Mouse (Mus musculus): ENCODE measurements around the gene Gm20388. TPM values are rescaled to one million over a fixed set of nuclear protein-coding genes. Genes with fewer than 3 reads are reported as not detected.

The Gm20388 gene
- total and polyA plus RNA-seq, 2 experiments from 2014 or later: 17.3 TPM; not detected in 1

DNA sequence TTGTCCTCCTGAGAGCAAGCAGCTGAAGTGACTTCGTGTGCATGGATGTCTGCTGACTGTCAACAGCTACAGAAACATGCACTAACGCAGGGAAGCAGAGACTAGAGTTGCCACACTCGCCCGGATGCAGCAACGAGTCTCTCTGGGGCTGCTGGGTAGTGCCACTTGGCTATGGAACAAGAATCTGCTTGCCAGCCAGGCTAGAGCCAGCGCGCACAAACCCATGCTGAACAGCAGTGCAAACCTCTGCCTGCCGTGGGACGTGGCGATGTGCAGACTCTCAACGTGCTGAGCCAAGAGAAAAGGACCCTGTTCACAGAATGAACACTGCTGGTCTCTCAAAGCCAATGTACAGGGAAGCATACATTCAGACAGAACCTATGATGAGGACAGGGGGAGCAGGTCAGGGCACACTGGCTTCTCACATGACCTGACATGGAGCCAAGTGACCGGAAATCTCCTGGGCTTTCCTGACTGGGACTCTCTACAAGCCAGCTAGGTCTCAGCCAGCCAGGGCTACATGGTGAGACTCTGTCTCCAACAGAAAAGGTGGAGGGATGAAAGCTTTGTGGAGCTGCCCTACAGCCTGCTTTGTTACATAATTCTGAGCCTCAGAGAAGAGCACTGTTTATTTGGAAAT, 1901.4 kb downstream of the Gm20388 start:
- no peaks in the 10 kb centered on the region for H3K27me3 ChIP-seq (ENCODE audit: control insufficient read depth, insufficient read depth, low read length)
- no peak overlapping the region for H3K4me3 ChIP-seq (ENCODE audit: low read depth, low read length)
- no peak overlapping the region for H3K4me2 ChIP-seq (ENCODE audit: low read depth, low read length)
- no peak overlapping the region for H3K27ac ChIP-seq (ENCODE audit: low read depth)
- no peak overlapping the region for H3K9ac ChIP-seq (replicated peaks; ENCODE audit: low read depth, low read length)
- no peak for DNase-seq (ENCODE audit: low spot score)
- TF ChIP-seq CTCF (IDR thresholded peaks at IDR 0.05; ENCODE audit: low read depth): no peak
- no peak for TF ChIP-seq EP300 (IDR thresholded peaks at IDR 0.05; ENCODE audit: low read depth)
- H3K36me3 ChIP-seq (replicated peaks; ENCODE audit: control insufficient read depth, insufficient read depth, low read length): peaks cover 11% of the 10 kb centered on the region; the same call in 1 of the 2 replicates
- 77% methylated on average over 12 of the region's 12 CpGs for WGBS
- peaks cover 6% of the 10 kb centered on the region; the same call in 1 of the 2 replicates for H3K4me1 ChIP-seq (ENCODE audit: control insufficient read depth, insufficient read depth)
- H3K9me3 ChIP-seq (replicated peaks; ENCODE audit: control insufficient read depth, low read length): no peaks in the 10 kb centered on the region
- no peak for ATAC-seq (ENCODE audit: insufficient read depth, low read depth)

DNA sequence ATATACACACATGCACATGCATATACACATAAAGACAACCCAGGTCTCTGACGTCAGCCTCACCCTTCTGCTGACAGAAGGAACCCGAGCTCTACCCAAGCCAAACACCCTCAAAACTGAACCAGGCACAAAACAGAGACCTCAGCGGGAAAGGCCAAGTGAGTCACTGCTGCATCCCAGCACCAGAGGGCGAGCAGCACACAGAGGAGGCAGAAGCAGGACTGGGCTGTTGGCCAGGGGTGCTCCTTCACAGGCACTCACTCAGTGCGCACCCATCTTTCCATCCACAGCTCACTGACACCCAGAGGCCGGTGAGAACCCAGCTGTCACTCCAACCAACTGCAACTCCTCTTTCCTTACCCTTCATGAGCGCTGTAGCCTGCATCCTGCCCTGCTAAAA, 1907.6 kb downstream of the Gm20388 start:
- no peak overlapping the region for H3K27ac ChIP-seq (ENCODE audit: low read depth)
- peaks cover 21% of the 10 kb centered on the region for H3K36me3 ChIP-seq (replicated peaks; ENCODE audit: control insufficient read depth, insufficient read depth, low read length)
- H3K4me1 ChIP-seq (ENCODE audit: control insufficient read depth, insufficient read depth): no peaks in the 10 kb centered on the region
- ATAC-seq (ENCODE audit: insufficient read depth, low read depth): no peak
- no peak for DNase-seq (ENCODE audit: low spot score)
- H3K4me3 ChIP-seq (ENCODE audit: low read depth, low read length): no peak overlapping the region
- no peak overlapping the region for H3K9ac ChIP-seq (replicated peaks; ENCODE audit: low read depth, low read length)
- 77% methylated on average over 7 of the region's 7 CpGs for WGBS
- no peak overlapping the region for H3K4me2 ChIP-seq (ENCODE audit: low read depth, low read length)
- TF ChIP-seq EP300 (IDR thresholded peaks at IDR 0.05; ENCODE audit: low read depth): no peak
- TF ChIP-seq CTCF (IDR thresholded peaks at IDR 0.05; ENCODE audit: low read depth): no peak
- no peaks in the 10 kb centered on the region for H3K27me3 ChIP-seq (ENCODE audit: control insufficient read depth, insufficient read depth, low read length)
- no peaks in the 10 kb centered on the region for H3K9me3 ChIP-seq (replicated peaks; ENCODE audit: control insufficient read depth, low read length)

DNA sequence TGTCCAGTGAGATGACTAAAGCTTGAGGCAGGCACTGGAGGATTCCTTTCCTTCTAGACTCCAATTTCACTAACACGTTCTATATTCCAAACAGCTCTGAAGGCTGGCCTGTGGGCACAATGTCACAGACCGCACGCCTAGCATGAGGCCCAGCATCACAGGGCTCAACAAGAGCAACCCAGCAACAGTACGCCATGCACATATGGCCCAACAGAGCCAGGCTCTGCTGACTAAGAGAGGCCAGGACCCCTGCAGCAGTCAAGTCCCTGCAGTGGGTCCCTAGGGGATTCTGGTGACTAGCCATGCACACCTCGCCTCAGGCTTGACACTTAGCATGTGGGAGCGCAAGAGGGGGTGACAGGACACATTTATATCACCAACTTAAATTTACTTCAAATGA, 1910.2 kb downstream of the Gm20388 start:
- Histone ChIP-seq H3K4me2 (ENCODE audit: low read depth, low read length) (no peak overlapping the region), H3K36me3 (replicated peaks; ENCODE audit: control insufficient read depth, insufficient read depth, low read length) (peaks cover 14% of the 10 kb centered on the region), H3K4me1 (ENCODE audit: control insufficient read depth, insufficient read depth) (no peaks in the 10 kb centered on the region), H3K27me3 (ENCODE audit: control insufficient read depth, insufficient read depth, low read length) (no peaks in the 10 kb centered on the region), H3K4me3 (ENCODE audit: low read depth, low read length) (no peak overlapping the region), H3K27ac (ENCODE audit: low read depth) (no peak overlapping the region), H3K9ac (replicated peaks; ENCODE audit: low read depth, low read length) (no peak overlapping the region), H3K9me3 (replicated peaks; ENCODE audit: control insufficient read depth, low read length) (no peaks in the 10 kb centered on the region)
- WGBS: 93% methylated on average over 6 of the region's 6 CpGs
- no peak for ATAC-seq (ENCODE audit: insufficient read depth, low read depth)
- DNase-seq (ENCODE audit: low spot score): no peak
- TF ChIP-seq CTCF (IDR thresholded peaks at IDR 0.05; ENCODE audit: low read depth): no peak
- no peak for TF ChIP-seq EP300 (IDR thresholded peaks at IDR 0.05; ENCODE audit: low read depth)

DNA sequence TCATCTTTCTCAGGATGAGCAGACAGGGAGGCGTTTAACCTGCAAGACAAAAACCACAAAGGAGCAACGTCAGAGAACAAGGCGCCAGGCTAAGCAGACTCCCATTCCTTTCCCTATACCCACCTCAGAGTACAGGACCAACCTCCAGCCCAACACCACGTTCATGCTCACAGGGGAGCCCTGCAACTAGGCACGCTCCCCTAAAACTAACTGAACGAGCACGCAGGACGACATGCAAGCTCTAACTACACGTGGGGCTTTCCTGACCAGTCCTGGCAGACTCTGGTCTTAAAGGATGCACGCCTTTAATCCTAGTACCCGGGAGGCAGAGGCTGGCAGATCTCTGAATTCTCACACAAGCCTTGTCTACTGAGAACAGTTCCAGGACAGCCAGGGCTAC, 1910.7 kb downstream of the Gm20388 start:
- WGBS: 89% methylated on average over 11 of the region's 11 CpGs
- Histone ChIP-seq H3K4me1 (ENCODE audit: control insufficient read depth, insufficient read depth) (no peaks in the 10 kb centered on the region), H3K9ac (replicated peaks; ENCODE audit: low read depth, low read length) (no peak overlapping the region), H3K36me3 (replicated peaks; ENCODE audit: control insufficient read depth, insufficient read depth, low read length) (peaks cover 14% of the 10 kb centered on the region), H3K4me2 (ENCODE audit: low read depth, low read length) (no peak overlapping the region), H3K4me3 (ENCODE audit: low read depth, low read length) (no peak overlapping the region), H3K27ac (ENCODE audit: low read depth) (no peak overlapping the region), H3K9me3 (replicated peaks; ENCODE audit: control insufficient read depth, low read length) (no peaks in the 10 kb centered on the region), H3K27me3 (ENCODE audit: control insufficient read depth, insufficient read depth, low read length) (no peaks in the 10 kb centered on the region)
- DNase-seq (ENCODE audit: low spot score) (no peak), ATAC-seq (ENCODE audit: insufficient read depth, low read depth) (no peak)
- TF ChIP-seq CTCF (IDR thresholded peaks at IDR 0.05; ENCODE audit: low read depth): no peak
- no peak for TF ChIP-seq EP300 (IDR thresholded peaks at IDR 0.05; ENCODE audit: low read depth)

DNA sequence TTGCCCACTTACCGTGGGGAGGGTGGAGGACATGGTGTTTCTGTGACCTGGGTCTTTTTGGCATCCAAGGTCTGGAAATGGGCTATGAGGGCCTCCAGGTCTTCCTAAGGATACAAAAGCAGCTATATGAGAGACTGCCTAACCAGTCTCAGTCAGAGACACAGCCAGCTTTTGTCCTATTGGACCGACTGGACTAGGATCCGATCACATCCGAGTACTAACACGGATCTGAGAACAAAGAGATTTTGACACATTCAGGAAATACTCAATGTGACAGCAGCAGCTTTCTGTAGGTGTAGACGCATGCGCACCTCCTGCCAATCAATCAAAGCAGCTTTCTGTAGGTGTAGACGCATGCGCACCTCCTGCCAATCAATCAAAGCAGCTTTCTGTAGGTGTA, 1911.1 kb downstream of the Gm20388 start:
- peaks cover 14% of the 10 kb centered on the region for H3K36me3 ChIP-seq (replicated peaks; ENCODE audit: control insufficient read depth, insufficient read depth, low read length)
- no peak for ATAC-seq (ENCODE audit: insufficient read depth, low read depth)
- no peak overlapping the region for H3K27ac ChIP-seq (ENCODE audit: low read depth)
- H3K4me3 ChIP-seq (ENCODE audit: low read depth, low read length): no peak overlapping the region
- WGBS: 85% methylated on average over 8 of the region's 9 CpGs
- H3K27me3 ChIP-seq (ENCODE audit: control insufficient read depth, insufficient read depth, low read length): no peaks in the 10 kb centered on the region
- no peaks in the 10 kb centered on the region for H3K4me1 ChIP-seq (ENCODE audit: control insufficient read depth, insufficient read depth)
- H3K9me3 ChIP-seq (replicated peaks; ENCODE audit: control insufficient read depth, low read length): no peaks in the 10 kb centered on the region
- TF ChIP-seq EP300 (IDR thresholded peaks at IDR 0.05; ENCODE audit: low read depth): no peak
- TF ChIP-seq CTCF (IDR thresholded peaks at IDR 0.05; ENCODE audit: low read depth): no peak
- H3K9ac ChIP-seq (replicated peaks; ENCODE audit: low read depth, low read length): no peak overlapping the region
- DNase-seq (ENCODE audit: low spot score): no peak
- no peak overlapping the region for H3K4me2 ChIP-seq (ENCODE audit: low read depth, low read length)

- H3K9me3 ChIP-seq (replicated peaks; ENCODE audit: control insufficient read depth, low read length): no peaks in the 10 kb centered on the region
- no peak for DNase-seq (ENCODE audit: low spot score)
- TF ChIP-seq EP300 (IDR thresholded peaks at IDR 0.05; ENCODE audit: low read depth): no peak
- no peak for TF ChIP-seq CTCF (IDR thresholded peaks at IDR 0.05; ENCODE audit: low read depth)
- H3K36me3 ChIP-seq (replicated peaks; ENCODE audit: control insufficient read depth, insufficient read depth, low read length): no peaks in the 10 kb centered on the region
- no peak overlapping the region for H3K27ac ChIP-seq (ENCODE audit: low read depth)
- no peaks in the 10 kb centered on the region for H3K27me3 ChIP-seq (ENCODE audit: control insufficient read depth, insufficient read depth, low read length)
- H3K4me1 ChIP-seq (ENCODE audit: control insufficient read depth, insufficient read depth): peaks cover 16% of the 10 kb centered on the region
- no peak overlapping the region for H3K4me3 ChIP-seq (ENCODE audit: low read depth, low read length)
- no peak overlapping the region for H3K9ac ChIP-seq (replicated peaks; ENCODE audit: low read depth, low read length)
- no peak overlapping the region for H3K4me2 ChIP-seq (ENCODE audit: low read depth, low read length)
- WGBS: 89% methylated on average over 5 of the region's 5 CpGs
- no peak for ATAC-seq (ENCODE audit: insufficient read depth, low read depth)
Observed at GRCm38 (mm10) chr8:121827726-121828125, 1917.1 kb downstream of the Gm20388 start.
